Mouse (Mus musculus) left cerebral cortex, adult 2 months (tissue): Measurements from ENCODE around the gene Olfr1390. TPM values are rescaled to one million over a fixed set of nuclear protein-coding genes. Genes with fewer than 3 reads are reported as not detected.
"Not testable (repeated sequence)": the region's sequence is repeated elsewhere in the genome, so short reads cannot be mapped to it uniquely, and the experiment has no call there.

Experiments
- DNase-seq, 2 experiments: peaks; one replicate each; pipeline ENCODE4 v3.0.0; 2021 to 2022; ENCODE audit warnings: low spot score in 2 of 2, mixed read lengths in 1 of 2; ENCODE audit errors: extremely low spot score in 1 of 2
- H3K27ac ChIP-seq: fragments of 200-600 bp; 2 replicates; pipeline ENCODE4 v1.8.1; 2022
- H3K4me3 ChIP-seq: fragments of 200-600 bp; 2 replicates; pipeline ENCODE4 v1.8.1; 2022
- CTCF ChIP-seq: fragments of 200-600 bp; IDR thresholded peaks from 2 replicates; pipeline ENCODE4 v1.8.1; 2022; ENCODE audit warnings: antibody characterized with exemption, mild to moderate bottlenecking, moderate library complexity
- intact Hi-C: fragments of 180-260 bp; cut with DNase I; formaldehyde crosslinking; loops from one replicate; pipeline ENCODE4 v1.15.1; 2025
- long read RNA-seq, 2 experiments: library from polyadenylated mRNA; stranded (forward); transcript quantifications; one replicate each; pipeline ENCODE4 v2.0.0; 2021; ENCODE audit warnings: borderline mapping rate in 2 of 2
- total RNA-seq, 2 experiments: library from RNA; stranded (reverse); gene quantifications; 2 replicates each; pipeline ENCODE4 v1.2.3; 2021

Olfr1390 gene
- total RNA-seq = not detected
- long read RNA-seq, experiment 1 = 0 reads
- long read RNA-seq, experiment 2 = 0 reads

DNA sequence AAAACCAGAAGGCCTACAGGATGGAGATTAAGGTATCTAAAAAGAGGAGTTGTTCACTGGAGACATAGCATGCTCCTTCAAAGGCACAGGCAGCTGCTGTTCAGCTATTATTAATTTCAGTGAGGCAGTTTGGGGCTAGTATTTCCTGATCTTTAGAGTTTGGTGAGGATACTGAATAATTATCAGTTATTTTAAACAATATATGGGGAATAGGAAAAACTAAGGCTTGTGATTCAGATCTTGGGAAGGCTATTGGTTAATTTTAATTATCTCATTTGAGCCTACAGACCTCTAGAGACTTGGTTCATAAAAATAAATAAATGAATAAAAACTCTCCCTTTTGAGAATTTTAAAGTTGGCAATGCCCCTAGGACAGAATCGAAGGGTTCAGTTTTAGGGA, at the start of gene Olfr1390:
TSS of gene Olfr1390 (plus strand) at position 301 of the 400 bp plus-strand sequence.
- no peak for TF ChIP-seq CTCF
- DNase-seq = no peak
- no peak within 1 kb of the TSS for H3K4me3 ChIP-seq
- H3K27ac ChIP-seq = no peak within 1 kb of the TSS
- intact Hi-C loops = loop anchor here (5.0 kb wide), 1 partner anchor 47 kb away; no protein-coding TSS in a partner anchor

- no peak for DNase-seq
- intact Hi-C loops = no loop called here
- H3K27ac ChIP-seq = peak overlapping the region; percentile 50; the same call in 1 of the 2 replicates
- no peak overlapping the region for H3K4me3 ChIP-seq
- TF ChIP-seq CTCF = no peak
Observed at GRCm38 (mm10) chr11:49287251-49287650, 47.7 kb upstream of the Olfr1390 start.

GRCm38 (mm10) chr11:49292777-49293176, 42.2 kb upstream of the Olfr1390 start:
- DNase-seq = peak; percentile 23 to 52
- intact Hi-C loops = loop anchor here (2.0 kb wide), 1 partner anchor 34 kb away; no protein-coding TSS in a partner anchor
- no peak for TF ChIP-seq CTCF
- H3K27ac ChIP-seq = no peak overlapping the region
- H3K4me3 ChIP-seq = no peak overlapping the region

DNA sequence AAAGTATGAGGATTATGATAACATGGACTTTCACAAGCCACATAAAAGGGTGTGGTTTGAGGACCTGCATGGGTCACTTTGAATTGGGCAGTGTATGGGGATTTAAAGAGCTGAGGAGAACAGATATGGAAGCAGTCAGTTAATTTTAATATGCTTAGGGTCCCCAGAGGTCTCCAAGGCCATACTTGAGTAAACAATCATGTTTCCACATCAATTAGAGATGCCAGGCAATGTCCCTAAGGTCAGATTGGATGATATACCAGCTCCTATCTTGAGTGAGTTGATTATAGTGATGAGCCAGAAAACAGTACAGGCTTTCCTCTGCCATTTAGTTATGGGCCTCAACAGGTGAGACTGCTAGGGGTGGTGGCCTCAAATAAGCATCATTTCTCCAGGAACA, 30.5 kb upstream of the Olfr1390 start, which contains the start of gene Olfr10:
TSS of gene Olfr10 (plus strand) at position 301 of the 400 bp plus-strand sequence.
- intact Hi-C loops = no loop called here
- Histone ChIP-seq H3K27ac (no peak within 1 kb of the TSS), H3K4me3 (no peak within 1 kb of the TSS)
- no peak for TF ChIP-seq CTCF
- DNase-seq = no peak

GRCm38 (mm10) chr11:49308547-49308946, 26.4 kb upstream of the Olfr1390 start:
- H3K27ac ChIP-seq, DNase-seq, H3K4me3 ChIP-seq, intact Hi-C loops: not testable (repeated sequence)

GRCm38 (mm10) chr11:49322442-49322841, 12.5 kb upstream of the Olfr1390 start, which contains the start of gene Olfr1391:
Olfr1391 (plus strand) TSS chr11:49322742.
- no peak for TF ChIP-seq CTCF
- Histone ChIP-seq H3K4me3 (no peak within 1 kb of the TSS), H3K27ac (no peak within 1 kb of the TSS)
- intact Hi-C loops = no loop called here
- DNase-seq = no peak

DNA sequence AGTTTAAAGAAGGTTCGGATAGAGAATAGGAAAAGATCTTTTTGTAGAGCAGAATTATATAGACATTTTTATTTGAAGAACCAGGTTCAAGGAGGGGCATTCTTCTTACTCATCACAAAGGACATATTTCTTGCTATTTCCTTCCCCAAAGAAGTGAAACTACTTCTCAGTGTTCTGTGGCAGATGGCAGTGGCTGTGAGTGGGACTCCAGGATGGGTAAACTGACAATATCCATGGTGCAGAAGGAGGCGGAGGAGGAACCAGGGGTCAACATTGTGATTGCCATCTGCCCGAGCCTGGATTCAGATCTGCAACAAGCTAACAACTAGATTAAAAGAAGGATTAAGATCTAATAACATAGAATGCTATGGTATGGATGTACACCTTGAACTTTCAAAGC, 8.3 kb upstream of the Olfr1390 start:
- no peak for TF ChIP-seq CTCF
- no peak overlapping the region; the same call in 1 of the 2 replicates for H3K27ac ChIP-seq
- no peak overlapping the region for H3K4me3 ChIP-seq
- intact Hi-C loops = loop anchor here (2.0 kb wide), 1 partner anchor 34 kb away; no protein-coding TSS in a partner anchor
- DNase-seq = peak in 1 of 2 experiments; percentile 20

GRCm38 (mm10) chr11:49329686-49330085, 5.3 kb upstream of the Olfr1390 start:
- no peak for TF ChIP-seq CTCF
- Histone ChIP-seq H3K27ac (no peak overlapping the region; the same call in 1 of the 2 replicates), H3K4me3 (no peak overlapping the region)
- DNase-seq = no peak
- intact Hi-C loops = no loop called here

- intact Hi-C loops = loop anchor here (5.0 kb wide), 1 partner anchor 45 kb away; no protein-coding TSS in a partner anchor
- H3K4me3 ChIP-seq = no peak overlapping the region
- DNase-seq = no peak
- TF ChIP-seq CTCF = no peak
- H3K27ac ChIP-seq = no peak overlapping the region
Observed at GRCm38 (mm10) chr11:49337150-49337832, 2.3 kb downstream of the Olfr1390 start.

DNA sequence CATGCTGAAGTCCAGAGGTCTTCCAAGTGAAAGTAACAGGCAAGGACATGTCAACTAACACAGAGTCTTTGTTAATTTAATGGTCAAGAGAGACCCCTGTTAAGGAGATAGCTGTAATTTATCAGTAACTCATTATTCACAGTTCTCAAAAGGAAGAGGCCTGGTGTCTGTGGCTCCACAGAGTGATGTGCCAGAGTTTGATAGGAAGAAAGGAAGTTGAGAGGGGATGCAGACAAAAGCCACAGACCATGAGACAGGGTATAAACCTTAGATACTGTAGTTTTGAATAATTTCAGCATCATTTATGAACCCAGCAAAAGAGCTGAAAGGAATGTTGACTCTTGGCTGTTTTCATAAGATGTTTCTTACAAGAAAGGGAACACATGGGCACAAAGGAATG, 48.1 kb downstream of the Olfr1390 start:
- Histone ChIP-seq H3K4me3 (no peak overlapping the region), H3K27ac (no peak overlapping the region)
- TF ChIP-seq CTCF = no peak
- DNase-seq = no peak
- intact Hi-C loops = loop anchor here (5.0 kb wide), 1 partner anchor 46 kb away; the partner anchor contains the start of gene Olfr1390

DNA sequence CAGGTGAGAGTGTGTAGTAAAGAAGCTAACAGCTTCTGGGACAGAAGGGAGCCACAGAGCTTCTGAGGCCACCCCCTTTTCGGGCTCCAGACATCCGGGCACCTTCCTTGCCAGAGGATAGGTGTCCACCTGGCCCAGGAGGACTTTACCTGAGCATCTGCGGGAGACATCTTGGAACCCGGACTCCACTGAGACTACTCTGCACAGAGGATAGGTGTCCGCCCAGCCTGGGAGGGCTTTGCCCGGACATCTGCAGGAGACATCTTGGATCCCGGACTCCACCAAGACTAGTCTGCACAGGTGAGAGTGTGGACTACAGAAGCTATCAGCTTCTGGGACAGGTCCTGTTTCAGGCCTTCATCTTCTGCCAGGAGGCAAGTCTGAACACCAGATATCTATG, 51.1 kb downstream of the Olfr1390 start:
- not testable (repeated sequence) for DNase-seq

More for the DNA sequence above, 51.1 kb downstream of the Olfr1390 start:
- H3K27ac ChIP-seq, H3K4me3 ChIP-seq, intact Hi-C loops: not testable (repeated sequence)

Other genes starting within 250 kb of the Olfr1390 start
- gene Olfr1396, start 220.3 kb upstream of the Olfr1390 start, total RNA-seq = not detected
- not detected for gene Olfr1395, start 192.9 kb upstream of the Olfr1390 start, total RNA-seq
- not detected for gene Olfr1394, start 180.8 kb upstream of the Olfr1390 start, total RNA-seq
- not detected for gene Btnl9, start 148.0 kb upstream of the Olfr1390 start, total RNA-seq
- 10 to 100 TPM; 53.1 to 58.1 TPM for gene Zfp62, start 131.9 kb upstream of the Olfr1390 start, total RNA-seq
- gene Mgat1, start 91.0 kb upstream of the Olfr1390 start, total RNA-seq = 10 to 100 TPM; 64.4 to 77.0 TPM
- gene Olfr1393, start 56.9 kb upstream of the Olfr1390 start, total RNA-seq = under 1 TPM; 0.11 to 0.33 TPM
- not detected for gene Olfr1392, start 49.9 kb upstream of the Olfr1390 start, total RNA-seq
- not detected for gene Olfr10, start 30.4 kb upstream of the Olfr1390 start, total RNA-seq
- gene Olfr1391, start 12.4 kb upstream of the Olfr1390 start, total RNA-seq = not detected
- not detected for gene Olfr1389, start 87.9 kb downstream of the Olfr1390 start, total RNA-seq
- gene Olfr1388, start 101.4 kb downstream of the Olfr1390 start, total RNA-seq = under 1 TPM; 0.34 to 0.63 TPM
- not detected for gene Olfr1387, start 120.2 kb downstream of the Olfr1390 start, total RNA-seq
- gene Olfr1386, start 129.9 kb downstream of the Olfr1390 start, total RNA-seq = not detected
- gene Olfr1385, start 153.9 kb downstream of the Olfr1390 start, total RNA-seq = under 1 TPM in 1 of 2 experiments, not detected in 1; 0.14 TPM
- gene Olfr1384, start 171.5 kb downstream of the Olfr1390 start, total RNA-seq = not detected
- gene Olfr1383, start 184.5 kb downstream of the Olfr1390 start, total RNA-seq = not detected
- gene Olfr1382, start 193.1 kb downstream of the Olfr1390 start, total RNA-seq = not detected
- gene Olfr1381, start 208.3 kb downstream of the Olfr1390 start, total RNA-seq = not detected
- not detected for gene Olfr1380, start 221.7 kb downstream of the Olfr1390 start, total RNA-seq